Mouse (Mus musculus): ENCODE data around the gene Vps50. TPM values are rescaled to one million over a fixed set of nuclear protein-coding genes. Genes with fewer than 3 reads are reported as not detected.
A peak's percentile ranks its signal among the peaks of the same experiment; 100 is the strongest.

The Vps50 gene
- polyA plus RNA-seq, 1 experiment from 2014 or later = 8.6 TPM

- H3K9ac ChIP-seq (ENCODE audit: low read depth, low read length) = no peak overlapping the region
- no peaks in the 10 kb centered on the region for H3K4me1 ChIP-seq (ENCODE audit: control insufficient read depth, low read depth, low read length)
- no peak overlapping the region for H3K4me2 ChIP-seq (ENCODE audit: low read depth, low read length)
- no peak overlapping the region for H3K27ac ChIP-seq (ENCODE audit: low read length)
- no peak for ATAC-seq (ENCODE audit: low read depth)
- no peak overlapping the region for H3K4me3 ChIP-seq (ENCODE audit: low read depth, low read length)
- WGBS (ENCODE audit: insufficient replicate concordance) = 73% methylated on average over 10 of the region's 10 CpGs
- H3K9me3 ChIP-seq (replicated peaks; ENCODE audit: control insufficient read depth, low read length) = no peaks in the 10 kb centered on the region
- no peaks in the 10 kb centered on the region for H3K36me3 ChIP-seq (ENCODE audit: control insufficient read depth, insufficient read depth)
- H3K27me3 ChIP-seq (ENCODE audit: control insufficient read depth, insufficient read depth, low read depth, low read length) = no peaks in the 10 kb centered on the region
Observed at GRCm38 (mm10) chr6:3511116-3511515, 12.9 kb downstream of the Vps50 start.

GRCm38 (mm10) chr6:3511612-3512011, 13.4 kb downstream of the Vps50 start:
- no peaks in the 10 kb centered on the region for H3K9me3 ChIP-seq (replicated peaks; ENCODE audit: control insufficient read depth, low read length)
- H3K36me3 ChIP-seq (ENCODE audit: control insufficient read depth, insufficient read depth) = no peaks in the 10 kb centered on the region
- 65% methylated on average over 11 of the region's 11 CpGs for WGBS (ENCODE audit: insufficient replicate concordance)
- H3K9ac ChIP-seq (ENCODE audit: low read depth, low read length) = no peak overlapping the region
- no peak overlapping the region for H3K4me3 ChIP-seq (ENCODE audit: low read depth, low read length)
- H3K4me1 ChIP-seq (ENCODE audit: control insufficient read depth, low read depth, low read length) = no peaks in the 10 kb centered on the region
- H3K27me3 ChIP-seq (ENCODE audit: control insufficient read depth, insufficient read depth, low read depth, low read length) = no peaks in the 10 kb centered on the region
- H3K27ac ChIP-seq (ENCODE audit: low read length) = no peak overlapping the region
- no peak overlapping the region for H3K4me2 ChIP-seq (ENCODE audit: low read depth, low read length)
- no peak for ATAC-seq (ENCODE audit: low read depth)

- no peak for ATAC-seq (ENCODE audit: low read depth)
Observed at GRCm38 (mm10) chr6:3512611-3513010, 14.4 kb downstream of the Vps50 start.

GRCm38 (mm10) chr6:3528198-3528597, 30.0 kb downstream of the Vps50 start:
- no peaks in the 10 kb centered on the region for H3K4me1 ChIP-seq (ENCODE audit: control insufficient read depth, low read depth, low read length)
- WGBS (ENCODE audit: insufficient replicate concordance) = 66% methylated on average over 4 of the region's 4 CpGs
- ATAC-seq (ENCODE audit: low read depth) = no peak

More at GRCm38 (mm10) chr6:3512611-3513010, 14.4 kb downstream of the Vps50 start:
- Histone ChIP-seq H3K27me3 (ENCODE audit: control insufficient read depth, insufficient read depth, low read depth, low read length) (no peaks in the 10 kb centered on the region), H3K4me2 (ENCODE audit: low read depth, low read length) (no peak overlapping the region), H3K9me3 (replicated peaks; ENCODE audit: control insufficient read depth, low read length) (no peaks in the 10 kb centered on the region), H3K9ac (ENCODE audit: low read depth, low read length) (no peak overlapping the region), H3K4me3 (ENCODE audit: low read depth, low read length) (no peak overlapping the region), H3K4me1 (ENCODE audit: control insufficient read depth, low read depth, low read length) (no peaks in the 10 kb centered on the region), H3K27ac (ENCODE audit: low read length) (no peak overlapping the region), H3K36me3 (ENCODE audit: control insufficient read depth, insufficient read depth) (no peaks in the 10 kb centered on the region)
- WGBS (ENCODE audit: insufficient replicate concordance) = 41% methylated on average over 3 of the region's 3 CpGs

GRCm38 (mm10) chr6:3531445-3531844, 33.3 kb downstream of the Vps50 start:
- H3K4me3 ChIP-seq (ENCODE audit: low read depth, low read length) = no peak overlapping the region
- no peak for ATAC-seq (ENCODE audit: low read depth)
- 76% methylated on average over 5 of the region's 5 CpGs for WGBS (ENCODE audit: insufficient replicate concordance)

More at GRCm38 (mm10) chr6:3528198-3528597, 30.0 kb downstream of the Vps50 start:
- H3K27me3 ChIP-seq (ENCODE audit: control insufficient read depth, insufficient read depth, low read depth, low read length) = no peaks in the 10 kb centered on the region
- H3K4me3 ChIP-seq (ENCODE audit: low read depth, low read length) = no peak overlapping the region
- H3K9me3 ChIP-seq (replicated peaks; ENCODE audit: control insufficient read depth, low read length) = no peaks in the 10 kb centered on the region
- H3K4me2 ChIP-seq (ENCODE audit: low read depth, low read length) = no peak overlapping the region
- H3K9ac ChIP-seq (ENCODE audit: low read depth, low read length) = no peak overlapping the region
- no peaks in the 10 kb centered on the region for H3K36me3 ChIP-seq (ENCODE audit: control insufficient read depth, insufficient read depth)
- H3K27ac ChIP-seq (ENCODE audit: low read length) = no peak overlapping the region

GRCm38 (mm10) chr6:3536048-3536447, 37.9 kb downstream of the Vps50 start:
- Histone ChIP-seq H3K9ac (ENCODE audit: low read depth, low read length) (no peak overlapping the region), H3K4me1 (ENCODE audit: control insufficient read depth, low read depth, low read length) (no peaks in the 10 kb centered on the region), H3K4me2 (ENCODE audit: low read depth, low read length) (no peak overlapping the region), H3K27ac (ENCODE audit: low read length) (no peak overlapping the region), H3K36me3 (ENCODE audit: control insufficient read depth, insufficient read depth) (no peaks in the 10 kb centered on the region), H3K4me3 (ENCODE audit: low read depth, low read length) (no peak overlapping the region), H3K27me3 (ENCODE audit: control insufficient read depth, insufficient read depth, low read depth, low read length) (no peaks in the 10 kb centered on the region), H3K9me3 (replicated peaks; ENCODE audit: control insufficient read depth, low read length) (no peaks in the 10 kb centered on the region)
- ATAC-seq (ENCODE audit: low read depth) = no peak
- 23% methylated on average over 1 of the region's 1 CpGs for whole genome bisulfite sequencing (ENCODE audit: insufficient replicate concordance)

More at GRCm38 (mm10) chr6:3531445-3531844, 33.3 kb downstream of the Vps50 start:
- Histone ChIP-seq H3K4me1 (ENCODE audit: control insufficient read depth, low read depth, low read length) (no peaks in the 10 kb centered on the region), H3K4me2 (ENCODE audit: low read depth, low read length) (no peak overlapping the region), H3K9me3 (replicated peaks; ENCODE audit: control insufficient read depth, low read length) (no peaks in the 10 kb centered on the region), H3K9ac (ENCODE audit: low read depth, low read length) (no peak overlapping the region), H3K27ac (ENCODE audit: low read length) (no peak overlapping the region), H3K27me3 (ENCODE audit: control insufficient read depth, insufficient read depth, low read depth, low read length) (no peaks in the 10 kb centered on the region), H3K36me3 (ENCODE audit: control insufficient read depth, insufficient read depth) (no peaks in the 10 kb centered on the region)

- no peaks in the 10 kb centered on the region for H3K4me1 ChIP-seq (ENCODE audit: control insufficient read depth, low read depth, low read length)
- ATAC-seq (ENCODE audit: low read depth) = no peak
- H3K36me3 ChIP-seq (ENCODE audit: control insufficient read depth, insufficient read depth) = no peaks in the 10 kb centered on the region
- no peak overlapping the region for H3K4me2 ChIP-seq (ENCODE audit: low read depth, low read length)
- no peak overlapping the region for H3K4me3 ChIP-seq (ENCODE audit: low read depth, low read length)
- no peak overlapping the region for H3K9ac ChIP-seq (ENCODE audit: low read depth, low read length)
- H3K27ac ChIP-seq (ENCODE audit: low read length) = no peak overlapping the region
- no peaks in the 10 kb centered on the region for H3K27me3 ChIP-seq (ENCODE audit: control insufficient read depth, insufficient read depth, low read depth, low read length)
- no peaks in the 10 kb centered on the region for H3K9me3 ChIP-seq (replicated peaks; ENCODE audit: control insufficient read depth, low read length)
- WGBS (ENCODE audit: insufficient replicate concordance) = 59% methylated on average over 2 of the region's 2 CpGs
Observed at GRCm38 (mm10) chr6:3539470-3539869, 41.3 kb downstream of the Vps50 start.

- 68% methylated on average over 4 of the region's 4 CpGs for WGBS (ENCODE audit: insufficient replicate concordance)
- no peaks in the 10 kb centered on the region for H3K4me1 ChIP-seq (ENCODE audit: control insufficient read depth, low read depth, low read length)
- no peak overlapping the region for H3K4me2 ChIP-seq (ENCODE audit: low read depth, low read length)
- no peaks in the 10 kb centered on the region for H3K27me3 ChIP-seq (ENCODE audit: control insufficient read depth, insufficient read depth, low read depth, low read length)
- H3K27ac ChIP-seq (ENCODE audit: low read length) = no peak overlapping the region
- no peak overlapping the region for H3K9ac ChIP-seq (ENCODE audit: low read depth, low read length)
- no peaks in the 10 kb centered on the region for H3K9me3 ChIP-seq (replicated peaks; ENCODE audit: control insufficient read depth, low read length)
- H3K4me3 ChIP-seq (ENCODE audit: low read depth, low read length) = no peak overlapping the region
- H3K36me3 ChIP-seq (ENCODE audit: control insufficient read depth, insufficient read depth) = no peaks in the 10 kb centered on the region
- ATAC-seq (ENCODE audit: low read depth) = no peak
Observed at GRCm38 (mm10) chr6:3543862-3544261, 45.7 kb downstream of the Vps50 start.

GRCm38 (mm10) chr6:3544970-3545369, 46.8 kb downstream of the Vps50 start:
- Histone ChIP-seq H3K4me1 (ENCODE audit: control insufficient read depth, low read depth, low read length) (no peaks in the 10 kb centered on the region), H3K9me3 (replicated peaks; ENCODE audit: control insufficient read depth, low read length) (no peaks in the 10 kb centered on the region), H3K4me3 (ENCODE audit: low read depth, low read length) (no peak overlapping the region), H3K4me2 (ENCODE audit: low read depth, low read length) (no peak overlapping the region), H3K36me3 (ENCODE audit: control insufficient read depth, insufficient read depth) (no peaks in the 10 kb centered on the region), H3K27me3 (ENCODE audit: control insufficient read depth, insufficient read depth, low read depth, low read length) (no peaks in the 10 kb centered on the region), H3K27ac (ENCODE audit: low read length) (no peak overlapping the region), H3K9ac (ENCODE audit: low read depth, low read length) (no peak overlapping the region)
- ATAC-seq (ENCODE audit: low read depth) = peak; percentile 74
- WGBS (ENCODE audit: insufficient replicate concordance) = 60% methylated on average over 1 of the region's 1 CpGs

Data from liver, embryonic 16.5 days (tissue).